Mouse (Mus musculus): ENCODE measurements around the gene Mslnl.
A peak's percentile ranks its signal among the peaks of the same experiment; 100 is the strongest.

The Mslnl gene

GRCm38 (mm10) chr17:25786280-25786679 is 50.4 kb downstream of the Mslnl start, which contains the start of gene Ccdc78:
Ccdc78 (plus strand) TSS chr17:25786580.
- no peak for DNase-seq (ENCODE audit: low read depth)

- DNase-seq (ENCODE audit: low read depth): no peak
These were observed 51.1 kb downstream of the Mslnl start for GRCm38 (mm10) chr17:25786781-25787504.

- DNase-seq (ENCODE audit: low read depth): no peak
These were observed 55.5 kb downstream of the Mslnl start for GRCm38 (mm10) chr17:25791320-25791842.

DNA sequence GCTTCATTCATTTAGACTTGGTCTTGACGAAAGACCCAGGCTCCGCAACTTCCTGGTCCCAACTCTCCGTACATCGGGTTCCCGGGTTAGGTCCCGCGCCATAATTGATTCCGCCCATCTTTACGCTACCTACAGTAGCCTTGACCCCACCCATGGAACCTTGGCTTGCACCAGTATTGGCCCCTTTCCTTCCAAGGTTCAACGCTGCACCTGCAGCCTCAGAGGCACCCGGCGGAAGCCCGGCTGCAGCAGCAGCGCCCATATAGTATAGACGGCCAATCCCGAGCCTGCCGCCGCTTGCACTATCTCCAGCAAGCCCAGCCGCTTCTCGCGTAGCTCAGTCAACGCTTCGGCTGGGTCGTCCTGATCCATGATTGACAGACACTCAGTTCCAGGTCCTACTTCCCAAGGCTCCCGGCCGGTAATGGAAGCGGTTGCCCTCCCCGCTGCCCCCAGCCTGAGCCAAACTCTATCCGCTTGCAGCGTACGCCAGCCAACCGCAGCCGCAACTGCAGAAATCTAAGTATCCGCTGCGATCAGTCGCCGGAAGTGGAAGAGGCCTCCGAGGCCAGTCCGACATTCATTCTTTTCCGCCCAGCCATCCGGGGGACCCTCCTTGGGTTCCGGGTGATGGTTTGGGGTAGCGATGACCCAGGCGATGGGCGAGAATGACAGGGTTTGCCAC is 56.1 kb downstream of the Mslnl start:
- peak; percentile 94 for DNase-seq (ENCODE audit: low read depth)

- DNase-seq (ENCODE audit: low read depth): peak; percentile 95
These were observed 56.8 kb downstream of the Mslnl start, which contains the start of gene Fam173a for GRCm38 (mm10) chr17:25792615-25793014. Fam173a (minus strand) TSS chr17:25792901.

DNA sequence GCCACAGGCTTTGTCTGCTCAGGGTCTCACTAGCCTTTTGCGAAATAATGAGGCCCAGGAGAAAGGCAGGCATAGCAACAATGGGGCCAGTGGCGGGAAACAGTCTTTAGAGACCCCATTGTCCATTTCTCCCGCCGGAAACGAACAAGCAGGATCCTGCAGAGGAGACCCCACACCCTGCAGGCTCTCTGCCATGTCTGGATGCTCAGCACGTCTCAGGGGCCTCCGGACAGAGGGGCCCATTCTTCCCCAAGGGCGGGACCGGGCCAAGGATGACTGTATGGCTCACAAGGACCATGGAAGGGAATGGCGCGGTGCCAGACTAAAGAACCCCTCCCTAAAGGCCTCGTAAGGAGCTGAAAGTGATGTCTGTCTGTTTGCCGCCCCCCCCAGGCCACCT is 58.4 kb downstream of the Mslnl start:
- DNase-seq (ENCODE audit: low read depth): no peak

DNA sequence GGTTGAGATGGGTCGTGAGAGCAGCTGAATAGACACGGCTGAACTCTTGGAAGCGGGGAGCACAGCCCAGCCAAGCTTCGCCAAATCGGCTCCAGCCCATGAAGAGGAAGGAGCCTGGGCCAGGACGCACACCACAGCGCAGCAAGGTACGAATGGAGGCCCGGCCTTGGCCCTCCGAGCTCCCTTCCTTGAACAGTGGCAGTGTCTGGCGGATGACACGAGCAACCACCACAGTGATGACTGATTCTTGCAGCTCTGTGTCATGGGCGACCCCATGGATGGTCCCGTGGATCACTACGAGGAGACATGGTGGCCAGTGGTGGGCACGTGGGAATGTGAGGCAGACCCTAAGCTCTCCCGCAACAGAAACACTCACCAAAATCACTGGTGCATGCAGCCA is 59.2 kb downstream of the Mslnl start:
- no peak for DNase-seq (ENCODE audit: low read depth)

DNA sequence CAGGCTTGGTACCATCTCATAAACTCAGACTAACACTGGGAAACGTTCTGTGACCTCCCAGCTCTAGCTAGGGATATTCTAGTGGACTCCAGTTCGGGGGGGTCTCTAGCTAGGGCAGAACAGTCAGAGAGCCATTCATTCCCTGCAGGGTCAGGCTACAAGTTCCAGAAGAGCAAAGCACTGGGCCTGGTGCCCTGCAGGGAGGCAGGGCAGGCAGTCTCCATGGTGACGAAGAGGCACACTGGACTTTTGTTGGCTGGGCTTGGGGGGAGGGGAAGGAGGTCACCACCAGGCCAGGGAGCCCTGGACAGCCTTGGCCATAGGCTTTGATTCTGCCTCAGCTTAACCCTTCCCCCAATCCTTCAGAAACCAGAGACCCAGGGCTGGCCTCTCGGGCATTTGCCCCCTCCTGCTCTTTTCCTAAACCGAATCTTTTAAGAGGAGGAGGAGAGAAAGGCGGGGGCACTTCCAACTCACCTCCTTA is 59.8 kb downstream of the Mslnl start, which contains the start of gene AC134908.4:
Gene AC134908.4, minus strand, starts transcription at position 51 of the 484 bp plus-strand sequence.
- DNase-seq (ENCODE audit: low read depth): peak; percentile 14

DNA sequence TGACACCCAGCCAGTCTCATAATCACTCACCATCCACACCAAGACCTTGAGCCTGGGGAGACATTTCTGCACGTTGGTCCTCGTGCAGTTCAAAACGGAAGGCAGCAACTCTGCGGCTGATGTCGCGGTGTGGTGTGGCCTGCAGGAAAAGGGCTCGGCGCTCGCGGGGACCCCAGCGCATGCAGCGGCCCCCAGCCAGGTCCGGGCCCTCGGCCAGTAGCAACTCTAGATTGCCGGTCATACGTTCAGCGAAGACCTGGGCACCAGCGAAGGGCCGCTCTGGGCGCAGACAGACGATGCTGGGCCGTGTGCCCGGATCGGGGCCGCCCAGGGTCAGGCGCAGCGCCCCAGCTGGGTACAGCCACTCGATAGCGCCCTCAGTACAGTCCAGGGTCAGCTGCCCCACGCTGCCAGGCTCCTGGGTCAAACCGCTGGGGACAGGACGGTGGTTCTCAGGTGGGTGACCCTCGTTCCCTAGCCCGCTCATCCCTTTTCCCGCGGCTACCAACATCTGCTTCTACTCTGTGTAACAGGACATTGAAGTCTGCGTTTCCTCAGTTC is 60.4 kb downstream of the Mslnl start:
- peak; percentile 28 for DNase-seq (ENCODE audit: low read depth)

GRCm38 (mm10) chr17:25796951-25797369 is 61.1 kb downstream of the Mslnl start, which contains the start of gene Metrn:
Metrn (minus strand) TSS chr17:25797136.
- DNase-seq (ENCODE audit: low read depth): peak; percentile 89
